Mouse (Mus musculus) lung, adult 2 months (tissue): ENCODE results near the gene H2-M5. TPM values are rescaled to one million over a fixed set of nuclear protein-coding genes. Genes with fewer than 3 reads are reported as not detected.

Experiments used
- DNase-seq: peaks from one replicate; pipeline ENCODE4 v3.0.0; 2022
- H3K4me1 ChIP-seq: fragments of 200-500 bp; 2 replicates; pipeline ENCODE4 v1.6.1; 2011; ENCODE audit warnings: low read length; ENCODE audit not compliant: control insufficient read depth, insufficient read depth
- H3K4me3 ChIP-seq: fragments of 200-500 bp; replicated peaks from 2 replicates; pipeline ENCODE3; 2011; ENCODE audit warnings: low read depth, mild to moderate bottlenecking, control low read depth, low read length; ENCODE audit errors: extremely low read depth
- CTCF ChIP-seq: fragments of 200-500 bp; IDR thresholded peaks from 2 replicates; pipeline ENCODE4 v1.5.1; 2011; ENCODE audit warnings: mild to moderate bottlenecking, low read length, control low read depth; ENCODE audit not compliant: insufficient read depth
- POLR2A ChIP-seq: fragments of 200-500 bp; IDR thresholded peaks from 2 replicates; pipeline ENCODE4 v1.6.1; 2011; ENCODE audit warnings: low read depth, mild to moderate bottlenecking, control low read depth, low read length, borderline replicate concordance; ENCODE audit errors: extremely low read depth
- WGBS: fragments of 180-500 bp; shearing (Covaris S2); methylation state at CpG from one replicate; pipeline ENCODE4 v1.1.7; 2018; 5-methylcytosine and 5-hydroxymethylcytosine counted together
- polyA plus RNA-seq: library from polyadenylated mRNA; depleted of rRNA; stranded (reverse); fragments of >200 nt; gene quantifications from 2 replicates; pipeline ENCODE4 v1.2.3, GENCODE M21; 2012; rRNA removed

H2-M5 gene
- polyA plus RNA-seq, 1 experiment = 1.2 TPM

DNA sequence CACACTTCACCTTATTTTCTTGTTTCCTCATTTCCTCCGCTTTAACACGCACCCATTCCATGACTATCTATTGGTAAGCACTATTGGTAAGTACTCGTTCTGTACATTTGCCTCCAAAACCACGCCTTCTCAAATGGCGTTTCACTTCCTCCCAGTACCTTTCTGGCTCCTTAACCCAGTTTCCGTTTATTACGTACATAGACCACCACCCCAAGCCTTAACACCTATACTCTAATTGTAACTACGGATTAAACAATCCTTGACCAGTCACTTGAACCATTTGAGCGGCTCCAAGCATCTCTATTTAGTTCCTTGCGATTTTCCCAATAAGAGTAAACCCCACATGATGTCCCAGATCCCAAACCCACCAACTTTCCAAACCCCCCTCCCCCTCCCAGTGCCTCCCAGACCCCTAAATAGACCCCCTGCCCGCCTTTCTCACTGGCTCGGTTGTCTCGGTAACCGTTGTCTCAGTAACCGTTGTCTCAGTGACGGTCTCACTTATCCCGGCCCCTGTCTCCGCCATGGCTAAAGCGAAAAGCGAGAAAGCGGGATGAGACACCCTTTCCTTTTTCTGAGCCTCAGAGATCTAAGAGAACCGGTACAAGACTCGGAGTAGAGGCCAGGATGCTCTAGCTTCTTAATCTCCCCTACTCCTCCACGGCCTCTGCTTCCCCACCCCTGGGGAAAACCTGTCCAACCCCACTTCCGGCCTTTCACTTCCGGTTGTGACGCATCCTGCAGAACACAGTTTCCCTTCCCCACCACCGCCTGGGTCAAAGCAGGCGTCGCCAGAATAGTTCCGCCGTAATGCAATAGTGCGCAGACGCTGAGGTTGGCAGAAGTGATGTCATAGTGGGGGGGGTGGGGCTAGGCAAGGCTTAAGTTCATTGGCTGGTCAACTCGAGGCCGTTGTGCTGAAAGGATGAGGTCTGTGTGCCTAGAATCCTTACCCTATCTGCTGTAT, 38.1 kb downstream of the H2-M5 start, which contains the start of gene Ppp1r11:
Ppp1r11 (minus strand) TSS at position 761 of the 967 bp plus-strand sequence.
- Histone ChIP-seq H3K4me1 (no peaks in the 10 kb centered on the region; the same call in 1 of the 2 replicates), H3K4me3 (peak within 1 kb of the TSS; percentile 89)
- peak; percentile 94 for DNase-seq
- TF ChIP-seq POLR2A (peak; percentile 86), CTCF (no peak)
- 2% methylated on average over 36 of the region's 36 CpGs for WGBS

GRCm38 (mm10) chr17:36949265-36949664, 40.1 kb downstream of the H2-M5 start:
- H3K4me3 ChIP-seq = no peak overlapping the region
- 91% methylated on average over 8 of the region's 8 CpGs for WGBS
- TF ChIP-seq POLR2A (no peak), CTCF (no peak)

GRCm38 (mm10) chr17:36948286-36948685, 41.1 kb downstream of the H2-M5 start:
- Histone ChIP-seq H3K4me3 (no peak overlapping the region), H3K4me1 (no peaks in the 10 kb centered on the region; the same call in 1 of the 2 replicates)
- TF ChIP-seq POLR2A = peak; percentile 26; the same call in 1 of the 2 replicates
- TF ChIP-seq CTCF = no peak
- 89% methylated on average over 1 of the region's 1 CpGs for WGBS
- DNase-seq = no peak

More at GRCm38 (mm10) chr17:36949265-36949664, 40.1 kb downstream of the H2-M5 start:
- DNase-seq = no peak
- H3K4me1 ChIP-seq = no peaks in the 10 kb centered on the region; the same call in 1 of the 2 replicates

DNA sequence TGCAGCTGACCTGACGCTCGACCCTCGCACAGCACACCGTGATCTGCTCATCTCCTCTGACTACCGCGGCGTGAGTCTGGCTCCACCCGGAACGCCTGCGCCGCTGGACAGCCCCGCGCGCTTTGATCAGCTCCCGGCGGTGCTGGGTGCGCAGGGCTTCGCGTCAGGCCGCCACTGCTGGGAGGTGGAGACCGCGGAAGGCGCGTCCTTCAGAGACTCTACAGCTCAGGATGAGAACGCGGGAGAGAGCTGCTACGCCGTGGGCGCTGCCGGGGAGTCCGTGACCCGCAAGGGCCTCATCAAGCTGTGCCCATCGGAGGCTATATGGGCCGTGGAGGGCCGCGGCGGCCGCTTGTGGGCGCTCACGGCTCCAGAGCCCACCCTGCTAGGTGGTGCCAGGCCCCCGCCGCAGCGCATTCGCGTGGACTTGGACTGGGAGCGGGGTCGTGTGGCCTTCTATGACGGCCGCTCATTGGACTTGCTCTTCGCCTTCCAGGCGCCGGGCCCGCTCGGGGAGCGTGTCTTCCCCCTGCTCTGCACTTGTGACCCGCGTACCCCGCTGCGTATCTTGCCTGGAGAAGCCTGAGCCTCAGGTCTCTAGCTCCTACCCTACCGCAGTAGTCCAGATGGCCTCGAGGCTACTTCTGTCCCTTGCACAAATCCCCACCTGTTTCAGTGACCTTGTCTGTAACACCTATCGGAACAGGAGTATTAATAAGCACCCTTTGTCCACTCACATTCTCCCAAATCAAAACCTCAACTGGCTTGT, 42.1 kb downstream of the H2-M5 start:
- peak; percentile 32 for DNase-seq
- TF ChIP-seq CTCF (no peak), POLR2A (peak; percentile 11; the same call in 1 of the 2 replicates)
- Histone ChIP-seq H3K4me1 (no peaks in the 10 kb centered on the region; the same call in 1 of the 2 replicates), H3K4me3 (peak overlapping the region; percentile 49)
- whole genome bisulfite sequencing = 8% methylated on average over 62 of the region's 62 CpGs

DNA sequence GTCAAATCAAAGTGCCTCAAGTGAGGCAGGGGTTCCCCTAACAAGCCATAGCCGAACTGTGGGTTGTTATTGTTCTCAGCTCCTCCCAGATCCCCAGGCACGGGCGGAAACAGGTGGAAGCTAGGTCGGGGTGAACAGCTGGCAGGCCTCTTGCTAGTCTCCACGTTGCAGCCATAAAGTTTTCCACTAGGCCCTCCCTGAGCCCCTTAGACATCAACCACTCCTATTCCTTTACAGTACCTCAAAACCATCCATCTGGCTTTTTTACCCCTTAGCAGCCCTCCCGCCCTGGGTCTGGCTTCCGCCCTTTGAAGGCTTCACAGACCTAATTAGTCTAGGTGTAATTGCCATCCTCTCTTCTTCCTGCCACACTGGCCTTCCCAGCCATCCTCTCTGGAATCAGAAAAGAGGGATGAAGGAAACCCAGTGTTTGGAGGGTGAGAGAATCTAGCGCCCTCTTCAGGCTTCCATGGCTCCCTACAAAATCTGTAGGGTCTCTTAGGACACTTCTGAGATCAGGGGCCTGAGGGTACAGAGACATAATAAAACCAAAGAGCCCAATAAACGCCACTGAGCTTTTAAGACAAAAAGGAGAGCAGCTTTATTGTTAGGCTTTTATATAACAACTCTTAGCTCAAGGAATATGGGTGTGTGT, 45.1 kb downstream of the H2-M5 start:
- Histone ChIP-seq H3K4me1 (no peaks in the 10 kb centered on the region), H3K4me3 (no peak overlapping the region)
- DNase-seq = peak; percentile 21
- TF ChIP-seq CTCF (no peak), POLR2A (no peak)
- WGBS = 27% methylated on average over 9 of the region's 9 CpGs

DNA sequence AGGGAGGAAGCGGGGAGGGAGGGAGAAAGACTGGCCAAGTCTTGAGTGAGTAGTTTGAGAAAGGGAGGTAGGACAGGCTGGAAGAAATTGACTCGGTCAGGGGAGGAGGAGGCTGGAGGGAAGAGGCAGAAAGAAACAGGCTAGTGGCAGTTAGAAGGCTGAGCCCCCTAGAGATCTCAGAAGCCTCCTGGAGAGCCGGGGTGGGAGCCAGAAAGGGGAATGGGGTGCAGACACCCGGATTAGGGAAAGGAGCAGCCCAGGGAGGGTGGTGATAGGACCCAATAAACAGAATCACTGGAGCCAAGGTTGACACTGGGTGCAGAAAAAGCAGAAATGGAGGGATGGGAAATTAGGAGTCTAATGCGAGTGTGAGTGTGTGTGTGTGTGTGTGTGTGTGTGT, 45.6 kb downstream of the H2-M5 start:
- H3K4me1 ChIP-seq = no peaks in the 10 kb centered on the region
- WGBS = 16% methylated on average over 5 of the region's 5 CpGs
- peak overlapping the region; percentile 28 for H3K4me3 ChIP-seq
- TF ChIP-seq CTCF (no peak), POLR2A (no peak)
- DNase-seq = no peak

DNA sequence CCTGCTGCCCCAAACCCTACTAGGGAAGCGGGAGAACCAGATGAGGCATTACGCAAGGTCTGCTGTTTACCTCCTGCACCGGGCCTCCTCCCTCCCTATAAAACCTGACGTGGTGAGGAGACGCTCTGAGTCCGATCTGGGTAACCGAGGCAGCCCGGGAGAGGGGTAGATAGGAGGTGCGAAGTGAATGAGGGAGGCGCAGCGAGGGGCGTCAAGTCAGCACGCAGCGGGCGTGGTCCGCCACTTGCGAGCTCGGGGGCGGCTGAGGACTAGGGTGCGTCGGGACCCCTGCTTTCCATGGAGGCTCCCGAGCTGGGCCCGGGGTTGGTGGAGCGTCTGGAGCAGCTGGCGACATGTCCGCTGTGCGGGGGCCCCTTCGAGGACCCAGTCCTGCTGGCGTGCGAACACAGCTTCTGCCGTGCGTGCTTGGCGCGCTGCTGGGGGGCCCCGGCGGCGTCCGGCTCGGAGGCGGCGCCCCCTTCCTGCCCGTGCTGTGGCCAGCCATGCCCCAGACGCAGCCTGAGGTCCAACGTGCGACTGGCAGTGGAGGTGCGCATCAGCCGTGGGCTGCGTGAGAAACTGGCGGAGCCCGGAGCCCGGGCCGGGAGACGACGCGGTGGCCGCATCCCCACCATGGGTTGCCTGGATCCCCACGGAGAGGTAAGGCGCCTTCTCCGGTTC, 46.4 kb downstream of the H2-M5 start, which contains the start of gene Rnf39:
Rnf39 (plus strand) TSS at position 128 of the 681 bp plus-strand sequence.
- no peak for DNase-seq
- TF ChIP-seq POLR2A (peak; percentile 82; the same call in 1 of the 2 replicates), CTCF (no peak)

DNA sequence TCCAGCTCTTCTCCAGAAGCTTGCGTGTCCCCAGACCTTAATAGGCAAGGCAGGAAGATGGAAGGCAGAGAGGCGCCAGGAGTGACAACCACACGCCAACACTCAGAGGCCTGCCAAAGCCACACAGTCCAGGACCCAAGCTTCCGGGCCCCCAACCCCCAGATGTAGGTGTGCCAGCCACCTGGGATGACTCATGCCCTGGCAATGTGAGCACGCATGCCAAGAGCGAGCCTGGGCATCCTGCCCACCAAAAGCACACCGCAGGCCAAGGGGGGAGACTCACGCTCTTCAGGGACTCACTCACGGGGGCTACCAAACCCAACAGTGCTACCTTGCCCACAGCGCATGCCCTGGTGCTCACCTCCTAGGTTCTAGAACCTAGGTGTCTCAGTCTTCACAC, 46.9 kb downstream of the H2-M5 start:
- Histone ChIP-seq H3K4me1 (no peaks in the 10 kb centered on the region), H3K4me3 (peak overlapping the region; percentile 51)
- TF ChIP-seq CTCF = no peak
- TF ChIP-seq POLR2A = no peak
- WGBS = 22% methylated on average over 10 of the region's 10 CpGs
- peak; percentile 87 for DNase-seq

More for the DNA sequence above, 46.4 kb downstream of the H2-M5 start, which contains the start of gene Rnf39:
- Histone ChIP-seq H3K4me3 (peak within 1 kb of the TSS; percentile 51), H3K4me1 (no peaks in the 10 kb centered on the region)
- WGBS = 2% methylated on average over 58 of the region's 59 CpGs

GRCm38 (mm10) chr17:36938056-36938455, 51.3 kb downstream of the H2-M5 start:
- TF ChIP-seq POLR2A (no peak), CTCF (no peak)
- no peak for DNase-seq
- no peaks in the 10 kb centered on the region for H3K4me1 ChIP-seq
- H3K4me3 ChIP-seq = no peak overlapping the region
- 66% methylated on average over 2 of the region's 2 CpGs for WGBS

Other genes with a start within 250 kb of the H2-M5 start
- not detected in 2 replicates for gene H2-M10.5, start 216.6 kb downstream of the H2-M5 start, polyA plus RNA-seq
- gene H2-M10.6, start 177.4 kb downstream of the H2-M5 start, polyA plus RNA-seq = not detected in 2 replicates
- 34.5 and 48.7 TPM in 2 replicates for gene Trim26, start 152.4 kb downstream of the H2-M5 start, polyA plus RNA-seq
- 0.14 and 0.30 TPM in 2 replicates for gene Trim15, start 122.3 kb downstream of the H2-M5 start, polyA plus RNA-seq
- gene Trim10, start 120.0 kb downstream of the H2-M5 start, polyA plus RNA-seq = 0.07 and 0.25 TPM in 2 replicates
- 0.17 TPM in 2 replicates for gene Trim40, start 99.4 kb downstream of the H2-M5 start, polyA plus RNA-seq
- gene Trim31, start 91.4 kb downstream of the H2-M5 start, polyA plus RNA-seq = 0.10 TPM in 1 of 2 replicates, not detected in the other
- gene Rnf39, start 46.6 kb downstream of the H2-M5 start, polyA plus RNA-seq = 34.4 and 42.1 TPM in 2 replicates
- 42.8 and 58.3 TPM in 2 replicates for gene Ppp1r11, start 37.8 kb downstream of the H2-M5 start, polyA plus RNA-seq
- gene Znrd1, start 31.0 kb downstream of the H2-M5 start, polyA plus RNA-seq = 23.8 and 30.3 TPM in 2 replicates
- gene Znrd1as, start 30.9 kb downstream of the H2-M5 start, polyA plus RNA-seq = 1.1 and 1.4 TPM in 2 replicates
- gene 2410137M14Rik, start 8.3 kb downstream of the H2-M5 start, polyA plus RNA-seq = 0.14 and 0.18 TPM in 2 replicates
- gene Zfp57, start 11.6 kb upstream of the H2-M5 start, polyA plus RNA-seq = 12.8 and 21.6 TPM in 2 replicates
- gene Mog, start 33.9 kb upstream of the H2-M5 start, polyA plus RNA-seq = not detected in 2 replicates
- 38.0 and 46.1 TPM in 2 replicates for gene Gabbr1, start 56.4 kb upstream of the H2-M5 start, polyA plus RNA-seq
- not detected in 2 replicates for gene Olfr90, start 99.0 kb upstream of the H2-M5 start, polyA plus RNA-seq
- gene Olfr91, start 108.7 kb upstream of the H2-M5 start, polyA plus RNA-seq = not detected in 2 replicates
- gene Olfr92, start 130.6 kb upstream of the H2-M5 start, polyA plus RNA-seq = not detected in 2 replicates
- not detected in 2 replicates for gene Olfr93, start 172.0 kb upstream of the H2-M5 start, polyA plus RNA-seq
- gene Ubd, start 204.4 kb upstream of the H2-M5 start, polyA plus RNA-seq = not detected in 2 replicates
- not detected in 2 replicates for gene Olfr94, start 211.5 kb upstream of the H2-M5 start, polyA plus RNA-seq
- gene Olfr95, start 223.6 kb upstream of the H2-M5 start, polyA plus RNA-seq = not detected in 2 replicates
- gene Olfr96, start 230.6 kb upstream of the H2-M5 start, polyA plus RNA-seq = not detected in 2 replicates
- not detected in 2 replicates for gene Olfr97, start 247.8 kb upstream of the H2-M5 start, polyA plus RNA-seq